Mouse (Mus musculus) layer of hippocampus, postnatal 10 days (tissue): ENCODE measurements at regions not wholly inside any gene's neighbourhood (a gene's known extent, or its start where the extent isn't known, plus 50 kb on each side); places are given as distances from the start of the nearest gene placed in this dataset.
"Not testable (repeated sequence)": the region's sequence is repeated elsewhere in the genome, so short reads cannot be mapped to it uniquely, and the experiment has no call there.

Source experiments
- DNase-seq, 2 experiments: peaks; one replicate each; pipeline ENCODE4 v3.0.0; 2021; ENCODE audit warnings: low spot score in 2 of 2

DNA sequence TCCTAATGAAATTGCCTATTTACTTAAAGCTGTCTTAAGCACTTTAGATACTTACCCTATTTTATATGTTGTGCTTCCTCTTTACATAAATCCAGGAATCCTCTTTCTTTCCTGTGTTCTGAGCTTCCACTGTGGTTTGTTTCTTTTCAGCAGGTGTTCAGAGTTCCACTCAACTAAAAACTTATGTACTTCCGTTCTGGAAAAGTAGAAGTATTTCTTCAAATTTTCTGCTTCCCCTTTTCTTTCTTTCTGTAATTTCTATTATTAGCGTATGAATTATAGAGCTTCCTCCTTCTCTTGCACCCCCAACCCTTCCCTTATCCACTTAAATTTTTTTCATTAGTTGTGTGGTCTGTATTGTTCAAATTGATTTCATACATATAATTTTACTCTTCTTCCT lies 165.8 kb upstream of the Nudt12 start:
- DNase-seq: no peak

DNA sequence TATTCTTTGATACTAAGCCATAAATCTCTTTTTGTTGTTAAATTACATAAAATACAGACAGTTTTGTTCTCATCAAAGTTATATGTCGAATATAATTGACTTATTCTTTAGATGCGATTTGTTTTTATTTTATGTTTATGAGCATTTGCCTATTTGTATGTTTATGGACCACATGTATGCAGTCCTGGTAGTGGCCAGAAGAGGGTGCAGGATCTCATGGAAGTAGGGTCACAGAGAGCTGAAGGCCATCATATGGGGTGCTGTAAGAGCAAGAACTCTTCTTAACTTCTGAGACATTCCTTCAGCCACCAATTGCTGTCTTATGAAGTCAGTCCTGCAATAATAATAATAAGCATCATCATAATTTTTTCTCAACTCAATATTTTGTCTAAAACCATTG lies 143.2 kb upstream of the Nudt12 start:
- DNase-seq: no peak

DNA sequence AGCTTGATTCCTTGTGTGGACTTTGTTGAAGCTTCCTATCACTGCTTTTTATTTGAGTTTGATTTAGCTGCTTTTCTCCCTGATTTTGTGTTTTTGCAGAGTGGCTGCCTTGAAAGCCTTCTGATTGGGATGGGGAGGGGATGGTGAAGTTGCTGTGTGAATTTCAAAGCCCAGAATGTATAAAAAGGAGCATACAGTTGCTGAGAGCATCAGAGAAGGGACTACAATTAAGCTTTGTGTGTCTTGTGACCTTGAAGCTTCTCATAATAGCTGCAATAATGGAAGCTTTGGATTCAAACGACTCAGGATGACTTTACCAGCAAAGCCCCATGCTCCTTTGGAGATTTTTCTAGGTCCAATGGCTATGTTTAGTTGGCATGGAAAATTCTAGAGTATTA lies 130.6 kb upstream of the Nudt12 start:
- DNase-seq: no peak

DNA sequence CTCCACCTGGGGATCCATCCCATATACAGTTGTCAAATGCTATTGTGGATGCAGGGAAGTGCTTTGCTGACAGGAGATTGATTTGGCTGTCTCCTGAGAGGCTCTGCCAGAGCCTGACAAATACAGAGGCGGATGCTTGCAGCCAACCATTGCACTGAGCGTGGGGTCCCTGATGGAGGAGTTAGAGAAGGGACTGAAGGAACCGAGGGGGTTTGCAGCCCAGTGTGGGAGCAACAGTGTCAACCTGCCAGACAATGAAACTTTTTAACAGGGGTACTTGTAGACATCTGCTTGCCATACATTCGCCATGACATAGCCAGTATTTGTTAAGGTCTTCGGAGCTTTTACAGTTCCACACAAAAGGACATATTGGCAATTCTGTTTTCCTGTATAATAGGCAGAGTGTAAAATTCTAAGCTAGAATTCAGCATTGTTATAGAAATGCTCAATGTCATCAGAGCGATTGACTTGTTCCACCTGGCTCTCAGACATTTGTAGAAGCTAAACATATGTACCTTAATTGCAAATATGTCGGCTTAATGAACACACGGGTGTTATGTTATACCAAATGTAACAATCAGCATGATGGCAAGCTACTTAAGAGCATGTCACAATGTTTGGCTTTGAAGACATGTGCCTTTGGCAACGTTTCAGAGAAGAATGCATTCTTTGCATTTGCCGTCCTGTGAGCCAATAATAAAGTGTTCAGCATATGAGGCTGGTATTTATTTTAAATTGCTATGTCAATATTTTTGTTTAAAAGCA lies 130.0 kb upstream of the Nudt12 start:
- DNase-seq: no peak

DNA sequence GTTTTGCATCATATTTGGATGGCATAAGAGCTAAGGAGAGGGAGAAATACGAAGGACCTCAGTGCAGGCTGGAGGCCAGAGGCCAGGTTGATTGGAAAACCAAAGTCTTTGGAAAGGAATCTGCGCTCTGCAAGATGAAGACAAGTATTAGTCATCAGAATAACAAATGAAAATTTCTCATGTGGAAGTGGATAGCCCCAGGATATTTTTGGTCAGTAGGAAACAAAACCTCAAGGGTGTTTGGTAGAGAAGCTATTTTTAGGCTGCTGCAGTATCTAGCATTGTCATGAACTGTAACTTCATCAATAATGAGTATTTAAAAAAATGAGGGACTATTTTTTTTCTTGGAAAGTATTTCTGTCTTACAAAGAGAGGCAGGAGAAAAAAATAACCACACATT lies 125.6 kb upstream of the Nudt12 start:
- DNase-seq: no peak

DNA sequence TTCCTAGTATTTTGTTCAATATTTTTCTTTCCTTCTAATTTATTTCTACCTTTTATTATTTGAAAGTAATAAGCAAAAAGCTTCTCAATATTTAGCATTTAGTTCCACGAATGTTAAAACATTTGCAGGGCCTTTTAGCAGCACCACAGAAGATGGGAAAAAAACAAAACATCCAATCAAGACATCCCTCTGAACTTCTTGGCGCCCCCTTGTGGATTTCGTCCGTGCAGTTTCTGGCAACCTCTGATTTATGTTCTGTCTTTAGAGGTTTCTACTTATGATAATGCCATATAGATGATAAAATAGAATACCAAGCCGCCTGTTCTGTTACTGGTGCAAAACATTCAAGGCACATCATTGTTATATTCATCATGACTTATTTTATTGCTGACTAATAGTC lies 86.2 kb upstream of the Nudt12 start:
- DNase-seq: peak; percentile 46 to 58

DNA sequence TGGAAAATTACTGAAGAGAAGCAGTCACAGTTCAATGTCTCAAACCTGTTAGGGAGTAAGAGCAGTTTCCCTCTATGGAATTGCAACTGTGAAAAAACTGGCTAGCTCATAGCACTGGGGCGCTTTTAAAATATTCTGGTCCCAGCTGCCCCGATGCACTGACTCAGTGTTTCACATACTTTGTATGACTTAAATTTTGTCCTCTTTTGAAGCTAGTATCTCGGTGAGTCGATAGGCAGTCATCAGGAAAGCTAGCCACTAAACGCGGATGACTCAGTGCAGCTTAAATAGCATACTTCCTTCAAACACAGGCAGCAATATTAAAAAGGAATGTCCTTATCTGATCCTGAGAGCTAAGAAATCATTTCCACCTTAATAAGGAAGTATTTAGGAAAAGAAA lies 63.7 kb upstream of the Nudt12 start:
- DNase-seq: not testable (repeated sequence)

DNA sequence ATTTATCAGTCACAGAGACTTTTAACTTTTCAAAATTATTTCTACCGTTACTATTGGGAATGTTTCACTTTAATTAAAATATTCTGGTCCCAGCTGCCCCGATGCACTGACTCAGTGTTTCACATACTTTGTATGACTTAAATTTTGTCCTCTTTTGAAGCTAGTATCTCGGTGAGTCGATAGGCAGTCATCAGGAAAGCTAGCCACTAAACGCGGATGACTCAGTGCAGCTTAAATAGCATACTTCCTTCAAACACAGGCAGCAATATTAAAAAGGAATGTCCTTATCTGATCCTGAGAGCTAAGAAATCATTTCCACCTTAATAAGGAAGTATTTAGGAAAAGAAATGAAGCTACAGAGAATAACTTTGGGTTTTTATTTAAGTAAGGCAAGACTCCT lies 63.2 kb upstream of the Nudt12 start:
- DNase-seq: not testable (repeated sequence)
